Mouse (Mus musculus) stomach, embryonic 16.5 days (tissue): ENCODE results near the gene Rhbdf2. TPM values are rescaled to one million over a fixed set of nuclear protein-coding genes. Genes with fewer than 3 reads are reported as not detected.

Source experiments
- ATAC-seq: fragments of 200-750 bp; cut with Nextera tagmentation; 2 replicates; pipeline ENCODE4 v1.8.0; 2017; ENCODE audit warnings: moderate number of reproducible peaks, moderate TSS enrichment; ENCODE audit not compliant: insufficient read depth, low FRiP score
- H3K27ac ChIP-seq: fragments of 300-500 bp; sonication (generic); 2 replicates; pipeline ENCODE4 v1.5.1; 2014; ENCODE audit warnings: low read length
- H3K27me3 ChIP-seq: fragments of 300-500 bp; sonication (generic); 2 replicates; pipeline ENCODE4 v1.6.1; 2014; ENCODE audit warnings: low read length, control low read depth, mixed read lengths; ENCODE audit not compliant: control insufficient read depth, insufficient read depth
- H3K36me3 ChIP-seq: fragments of 300-500 bp; sonication (generic); 2 replicates; pipeline ENCODE4 v1.6.1; 2014; ENCODE audit warnings: low read length; ENCODE audit not compliant: control insufficient read depth, insufficient read depth
- H3K4me1 ChIP-seq: fragments of 300-500 bp; sonication (generic); 2 replicates; pipeline ENCODE4 v1.6.1; 2014; ENCODE audit warnings: low read length, control low read depth, mixed read lengths; ENCODE audit not compliant: control insufficient read depth, insufficient read depth
- H3K4me2 ChIP-seq: fragments of 300-500 bp; sonication (generic); 2 replicates; pipeline ENCODE4 v1.6.1; 2014; ENCODE audit warnings: low read depth, low read length, mixed read lengths
- H3K4me3 ChIP-seq: fragments of 300-500 bp; sonication (generic); replicated peaks from 2 replicates; pipeline ENCODE4 v1.5.1; 2014; ENCODE audit warnings: mild to moderate bottlenecking, low read length
- H3K9ac ChIP-seq: fragments of 300-500 bp; sonication (generic); 2 replicates; pipeline ENCODE4 v1.6.1; 2014; ENCODE audit warnings: low read length
- H3K9me3 ChIP-seq: fragments of 300-500 bp; sonication (generic); replicated peaks from 2 replicates; pipeline ENCODE4 v1.6.1; 2016; ENCODE audit warnings: low read length, control low read depth; ENCODE audit not compliant: control insufficient read depth
- WGBS: fragments of 180-500 bp; shearing (Covaris S2); extraction: QIAGEN DNeasy Blood & Tissue Kit; methylation state at CpG from one replicate; pipeline ENCODE4 v1.1.7; 2014; 5-methylcytosine and 5-hydroxymethylcytosine counted together
- polyA plus RNA-seq: library from polyadenylated mRNA; unstranded; fragments of >200 nt; fragmentation: Nextera tagmentation; extraction: Ambion mirVana; gene quantifications from 2 replicates; pipeline ENCODE4 v1.2.1, GENCODE M21; 2015

Rhbdf2 gene
- polyA plus RNA-seq, 1 experiment from 2014 or later, result 8.2 TPM

DNA sequence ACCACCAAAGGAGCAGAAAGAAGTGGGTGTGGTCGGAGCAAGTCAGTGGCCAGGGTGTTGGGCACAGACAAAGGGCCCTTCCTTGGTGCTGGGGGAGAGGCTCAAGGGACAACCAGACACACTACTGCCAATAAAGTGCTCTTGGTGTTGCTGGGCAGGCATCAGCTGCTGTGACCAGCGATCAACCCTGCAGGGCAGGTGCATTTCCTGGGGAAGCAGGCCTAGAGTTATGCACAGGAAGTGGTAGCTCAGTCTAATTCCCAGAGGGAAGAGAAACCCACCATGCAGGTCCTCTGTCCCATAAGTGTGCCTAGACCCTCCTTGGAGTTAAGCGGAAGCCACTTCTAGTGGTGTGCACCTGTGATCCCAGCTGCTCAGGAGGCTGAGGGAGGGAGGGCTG, 19.1 kb downstream of the Rhbdf2 start:
- ATAC-seq, result no peak
- Histone ChIP-seq H3K4me1 (no peaks in the 10 kb centered on the region), H3K4me2 (no peak overlapping the region), H3K27me3 (no peaks in the 10 kb centered on the region), H3K9me3 (no peaks in the 10 kb centered on the region), H3K4me3 (no peak overlapping the region), H3K9ac (no peak overlapping the region), H3K27ac (no peak overlapping the region), H3K36me3 (peaks cover 3% of the 10 kb centered on the region; the same call in 1 of the 2 replicates)
- 90% methylated on average over 3 of the region's 3 CpGs for WGBS

DNA sequence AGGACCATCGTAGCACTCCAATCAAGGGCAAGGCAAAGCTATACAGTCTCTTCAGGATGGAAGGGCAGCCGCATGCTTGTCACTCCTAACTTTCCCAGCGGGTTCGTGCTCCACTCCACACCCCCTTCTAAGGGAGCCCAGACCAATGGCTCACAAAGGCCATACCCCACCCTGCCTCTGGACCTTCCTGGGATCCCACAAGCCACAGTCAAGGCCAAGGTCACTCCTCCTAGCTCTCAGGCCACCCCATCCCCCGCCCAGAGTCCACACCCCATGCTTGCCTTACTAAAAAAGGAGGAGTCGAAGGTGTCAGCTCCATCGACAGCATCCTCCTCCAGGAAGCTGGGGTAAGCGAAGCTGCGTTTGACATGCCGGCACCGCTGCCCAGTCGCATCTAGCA, 22.7 kb downstream of the Rhbdf2 start:
- 89% methylated on average over 12 of the region's 12 CpGs for WGBS
- no peak overlapping the region for H3K27ac ChIP-seq
- no peak for ATAC-seq

DNA sequence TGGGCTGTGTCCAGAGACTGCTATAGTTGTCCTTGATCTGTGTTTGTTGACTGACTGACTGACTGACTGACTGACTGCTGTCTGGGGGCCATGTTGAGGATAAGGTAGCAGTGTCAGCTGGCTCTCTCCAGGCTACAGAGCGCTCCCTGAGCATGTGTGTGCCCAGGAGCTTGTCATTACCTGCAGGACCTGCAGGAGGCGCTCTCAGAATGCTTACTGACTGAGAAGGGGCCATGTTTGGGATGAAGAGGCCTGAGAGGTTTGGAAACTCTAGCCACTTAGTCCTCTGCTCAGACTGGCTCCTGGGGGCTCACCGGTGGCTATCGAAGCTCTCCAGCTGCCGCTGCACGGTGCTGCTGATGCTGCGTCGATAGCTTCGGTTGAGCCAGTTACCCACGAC, 23.5 kb downstream of the Rhbdf2 start:
- H3K9ac ChIP-seq, result no peak overlapping the region
- H3K27ac ChIP-seq, result no peak overlapping the region
- 90% methylated on average over 10 of the region's 10 CpGs for WGBS
- H3K4me2 ChIP-seq, result no peak overlapping the region
- H3K9me3 ChIP-seq, result no peaks in the 10 kb centered on the region
- no peak for ATAC-seq
- no peaks in the 10 kb centered on the region for H3K4me1 ChIP-seq
- H3K27me3 ChIP-seq, result no peaks in the 10 kb centered on the region
- no peak overlapping the region for H3K4me3 ChIP-seq
- H3K36me3 ChIP-seq, result peaks cover 3% of the 10 kb centered on the region; the same call in 1 of the 2 replicates

More for the DNA sequence above, 22.7 kb downstream of the Rhbdf2 start:
- Histone ChIP-seq H3K9me3 (no peaks in the 10 kb centered on the region), H3K9ac (no peak overlapping the region), H3K36me3 (peaks cover 3% of the 10 kb centered on the region; the same call in 1 of the 2 replicates), H3K27me3 (no peaks in the 10 kb centered on the region), H3K4me1 (no peaks in the 10 kb centered on the region), H3K4me2 (no peak overlapping the region), H3K4me3 (no peak overlapping the region)

DNA sequence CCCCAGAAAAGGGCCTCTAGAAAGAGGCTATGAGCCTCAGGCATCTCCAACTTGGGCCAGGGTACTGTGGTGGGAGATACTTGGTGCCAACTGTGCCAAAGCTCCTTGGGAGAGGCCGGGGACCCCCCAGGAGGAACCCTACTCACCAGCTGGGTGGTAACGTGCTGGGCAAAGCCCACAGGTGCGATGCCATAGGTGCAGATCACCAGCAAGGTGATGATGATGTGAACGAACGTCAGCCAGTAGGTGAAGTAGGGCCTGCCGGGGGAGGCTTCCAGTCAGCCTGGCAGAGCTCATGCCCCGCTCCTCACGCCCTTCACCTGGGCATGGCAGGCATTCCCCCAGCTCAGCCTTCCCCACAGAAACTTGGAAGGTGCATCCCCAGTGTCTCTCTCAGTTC, 24.8 kb downstream of the Rhbdf2 start:
- Histone ChIP-seq H3K4me3 (no peak overlapping the region), H3K9me3 (no peaks in the 10 kb centered on the region), H3K27me3 (no peaks in the 10 kb centered on the region), H3K36me3 (peaks cover 3% of the 10 kb centered on the region; the same call in 1 of the 2 replicates), H3K9ac (no peak overlapping the region), H3K4me1 (no peaks in the 10 kb centered on the region), H3K27ac (no peak overlapping the region), H3K4me2 (no peak overlapping the region)
- no peak for ATAC-seq
- 89% methylated on average over 8 of the region's 8 CpGs for WGBS

DNA sequence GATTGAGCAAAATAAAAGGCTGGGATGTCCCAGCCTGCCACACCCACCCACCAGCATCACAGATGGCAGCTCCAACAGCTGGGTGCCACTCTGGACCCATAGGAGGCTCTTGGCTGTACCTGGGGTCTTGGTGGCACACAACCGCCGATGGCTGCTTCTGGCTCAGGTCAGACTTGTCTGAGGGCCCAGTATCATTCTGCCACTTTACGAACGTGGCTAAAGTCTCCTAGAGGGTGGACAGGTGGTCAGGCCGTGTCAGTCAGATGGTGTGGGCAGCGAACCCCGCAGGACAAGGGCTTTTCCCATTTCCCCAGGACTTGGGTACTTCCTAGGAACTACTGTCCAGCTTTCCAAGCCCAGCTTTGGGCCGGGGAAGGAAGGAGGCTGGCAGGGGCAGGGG, 25.7 kb downstream of the Rhbdf2 start:
- 94% methylated on average over 8 of the region's 8 CpGs for WGBS
- H3K4me3 ChIP-seq, result no peak overlapping the region
- ATAC-seq, result no peak
- H3K27me3 ChIP-seq, result no peaks in the 10 kb centered on the region
- H3K4me1 ChIP-seq, result no peaks in the 10 kb centered on the region
- H3K36me3 ChIP-seq, result peaks cover 3% of the 10 kb centered on the region; the same call in 1 of the 2 replicates
- no peak overlapping the region for H3K9ac ChIP-seq
- no peaks in the 10 kb centered on the region for H3K9me3 ChIP-seq
- no peak overlapping the region for H3K27ac ChIP-seq
- no peak overlapping the region for H3K4me2 ChIP-seq

DNA sequence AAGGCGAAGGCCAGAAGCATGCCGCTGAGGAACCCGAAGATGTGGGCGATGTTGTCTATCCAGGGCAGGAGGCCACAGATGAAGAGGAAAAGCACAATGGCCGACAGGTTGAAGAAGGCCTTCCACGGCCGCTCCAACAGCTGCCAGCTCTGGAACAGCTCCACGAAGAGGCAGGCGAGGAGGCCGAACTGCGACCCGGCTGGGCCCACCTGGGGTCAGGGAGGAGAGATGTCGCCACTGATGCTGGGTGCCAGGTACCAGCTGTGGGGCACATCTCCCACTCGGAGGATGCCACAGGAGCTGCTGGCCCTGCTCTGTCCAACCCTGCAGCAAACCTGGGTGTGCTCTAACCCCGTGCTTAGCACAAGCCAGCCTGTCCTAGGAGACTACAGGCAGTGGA, 27.6 kb downstream of the Rhbdf2 start:
- Histone ChIP-seq H3K4me3 (no peak overlapping the region), H3K4me1 (no peaks in the 10 kb centered on the region), H3K4me2 (no peak overlapping the region), H3K27ac (no peak overlapping the region), H3K27me3 (no peaks in the 10 kb centered on the region), H3K9me3 (no peaks in the 10 kb centered on the region), H3K36me3 (peaks cover 3% of the 10 kb centered on the region; the same call in 1 of the 2 replicates), H3K9ac (no peak overlapping the region)
- 93% methylated on average over 15 of the region's 15 CpGs for WGBS
- ATAC-seq, result no peak

DNA sequence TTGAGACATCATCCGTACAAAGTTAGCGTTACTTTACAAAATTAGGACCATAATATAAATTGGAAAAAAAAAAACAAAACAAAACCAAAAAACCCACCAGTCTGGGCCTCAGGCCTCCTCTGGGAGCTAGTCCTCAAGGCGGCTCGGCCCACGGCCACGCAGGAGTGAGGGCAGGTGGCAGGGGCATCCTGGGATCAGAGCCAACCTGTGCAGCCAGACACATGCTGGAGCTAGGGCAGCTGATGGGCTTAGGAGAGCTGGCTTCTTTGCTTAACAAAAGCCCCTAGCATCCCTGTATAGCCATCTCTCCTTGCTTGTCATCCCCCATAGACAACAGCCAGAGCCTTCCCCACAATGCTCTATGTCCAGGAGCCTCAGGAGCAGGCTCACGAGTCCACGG, 28.6 kb downstream of the Rhbdf2 start:
- Histone ChIP-seq H3K36me3 (no peaks in the 10 kb centered on the region), H3K4me2 (no peak overlapping the region), H3K9me3 (no peaks in the 10 kb centered on the region), H3K27ac (no peak overlapping the region), H3K4me3 (no peak overlapping the region), H3K27me3 (no peaks in the 10 kb centered on the region), H3K9ac (no peak overlapping the region), H3K4me1 (no peaks in the 10 kb centered on the region)
- ATAC-seq, result no peak
- 82% methylated on average over 8 of the region's 8 CpGs for WGBS

DNA sequence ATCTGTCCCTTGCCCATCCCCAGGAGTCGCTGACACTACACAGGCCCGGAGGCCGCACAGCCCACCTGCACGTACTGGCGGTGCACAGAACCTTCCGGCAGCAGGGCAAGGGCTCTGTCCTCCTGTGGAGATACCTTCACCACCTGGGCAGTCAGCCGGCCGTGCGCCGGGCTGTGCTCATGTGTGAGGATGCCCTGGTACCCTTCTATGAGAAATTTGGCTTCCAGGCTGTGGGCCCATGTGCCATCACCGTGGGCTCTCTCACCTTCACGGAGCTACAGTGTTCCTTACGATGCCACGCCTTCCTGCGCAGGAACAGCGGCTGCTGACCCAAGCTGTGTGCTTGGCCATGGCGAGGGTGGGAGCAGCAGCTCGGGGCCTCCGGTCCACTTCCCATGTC, 30.1 kb downstream of the Rhbdf2 start:
- 87% methylated on average over 19 of the region's 19 CpGs for WGBS
- Histone ChIP-seq H3K4me2 (no peak overlapping the region), H3K36me3 (no peaks in the 10 kb centered on the region), H3K27me3 (no peaks in the 10 kb centered on the region), H3K9me3 (no peaks in the 10 kb centered on the region), H3K4me1 (no peaks in the 10 kb centered on the region), H3K9ac (no peak overlapping the region), H3K4me3 (no peak overlapping the region), H3K27ac (no peak overlapping the region)
- ATAC-seq, result no peak

DNA sequence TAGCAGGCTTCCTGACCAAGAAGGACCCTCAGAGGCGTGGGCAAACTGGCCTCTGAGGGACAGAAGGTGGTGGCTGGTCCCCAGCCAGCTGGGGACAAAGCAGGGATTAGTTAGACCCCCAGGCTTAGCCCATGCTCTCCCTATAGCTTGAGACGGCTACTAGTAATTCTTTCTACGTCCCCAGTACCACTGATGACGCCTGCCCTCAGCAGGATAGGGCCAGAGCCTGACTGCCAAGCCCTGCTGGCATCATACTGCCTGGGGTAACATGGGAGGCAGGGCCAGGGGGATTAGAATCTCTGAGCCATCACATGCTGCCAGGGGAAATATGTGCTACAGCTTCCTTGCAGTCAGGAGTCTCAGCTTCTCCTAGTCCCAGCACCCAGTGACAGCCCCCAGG, 33.5 kb downstream of the Rhbdf2 start:
- Histone ChIP-seq H3K4me2 (no peak overlapping the region), H3K27ac (no peak overlapping the region), H3K9me3 (no peaks in the 10 kb centered on the region), H3K4me1 (no peaks in the 10 kb centered on the region), H3K9ac (no peak overlapping the region), H3K4me3 (no peak overlapping the region), H3K36me3 (no peaks in the 10 kb centered on the region), H3K27me3 (no peaks in the 10 kb centered on the region)
- WGBS, result 91% methylated on average over 4 of the region's 4 CpGs
- no peak for ATAC-seq

DNA sequence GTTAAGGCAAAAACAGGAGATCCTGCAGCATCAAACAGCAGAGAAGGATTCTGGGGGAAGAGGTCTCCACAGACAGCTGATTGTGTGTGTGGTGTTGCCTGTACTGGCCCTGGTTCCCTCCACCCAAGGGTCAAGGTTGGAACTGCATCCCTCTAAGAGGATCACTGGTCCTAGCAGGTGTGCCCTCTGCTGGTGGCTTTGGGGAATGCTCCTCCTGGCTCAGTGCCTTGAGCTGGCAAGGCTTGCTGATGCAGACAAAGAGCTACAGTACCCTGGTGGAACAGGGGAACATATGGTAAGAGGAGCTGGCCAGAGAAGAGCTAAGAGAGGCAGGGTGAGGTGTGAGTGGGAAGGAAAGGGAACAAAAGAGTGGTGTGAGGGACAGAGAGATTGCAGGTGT, 34.4 kb downstream of the Rhbdf2 start:
- ATAC-seq, result peak; percentile 57; the same call in 1 of the 2 replicates
- no peaks in the 10 kb centered on the region for H3K4me1 ChIP-seq
- H3K9ac ChIP-seq, result no peak overlapping the region

More for the DNA sequence above, 34.4 kb downstream of the Rhbdf2 start:
- H3K9me3 ChIP-seq, result no peaks in the 10 kb centered on the region
- no peak overlapping the region for H3K4me3 ChIP-seq
- H3K27ac ChIP-seq, result no peak overlapping the region
- no peaks in the 10 kb centered on the region for H3K27me3 ChIP-seq
- no peaks in the 10 kb centered on the region for H3K36me3 ChIP-seq
- no peak overlapping the region for H3K4me2 ChIP-seq
